Mouse (Mus musculus) heart, adult 2 months (tissue): Measurements from ENCODE around the gene Efemp2.
A peak's percentile ranks its signal among the peaks of the same experiment; 100 is the strongest.

Experiments
- CTCF ChIP-seq: fragments of 200-600 bp; IDR thresholded peaks from 2 replicates; pipeline ENCODE4 v1.8.1; 2022; ENCODE audit warnings: antibody characterized with exemption, mild to moderate bottlenecking, moderate library complexity
- EP300 ChIP-seq: fragments of 200-500 bp; IDR thresholded peaks from 2 replicates; pipeline ENCODE4 v1.6.1; 2011; ENCODE audit warnings: low read depth, low read length, control low read depth; ENCODE audit not compliant: insufficient read depth
- POLR2A ChIP-seq: fragments of 200-500 bp; IDR thresholded peaks from 2 replicates; pipeline ENCODE4 v1.6.1; 2011; ENCODE audit warnings: mild to moderate bottlenecking, low read depth, low read length, control low read depth; ENCODE audit not compliant: insufficient read depth

DNA sequence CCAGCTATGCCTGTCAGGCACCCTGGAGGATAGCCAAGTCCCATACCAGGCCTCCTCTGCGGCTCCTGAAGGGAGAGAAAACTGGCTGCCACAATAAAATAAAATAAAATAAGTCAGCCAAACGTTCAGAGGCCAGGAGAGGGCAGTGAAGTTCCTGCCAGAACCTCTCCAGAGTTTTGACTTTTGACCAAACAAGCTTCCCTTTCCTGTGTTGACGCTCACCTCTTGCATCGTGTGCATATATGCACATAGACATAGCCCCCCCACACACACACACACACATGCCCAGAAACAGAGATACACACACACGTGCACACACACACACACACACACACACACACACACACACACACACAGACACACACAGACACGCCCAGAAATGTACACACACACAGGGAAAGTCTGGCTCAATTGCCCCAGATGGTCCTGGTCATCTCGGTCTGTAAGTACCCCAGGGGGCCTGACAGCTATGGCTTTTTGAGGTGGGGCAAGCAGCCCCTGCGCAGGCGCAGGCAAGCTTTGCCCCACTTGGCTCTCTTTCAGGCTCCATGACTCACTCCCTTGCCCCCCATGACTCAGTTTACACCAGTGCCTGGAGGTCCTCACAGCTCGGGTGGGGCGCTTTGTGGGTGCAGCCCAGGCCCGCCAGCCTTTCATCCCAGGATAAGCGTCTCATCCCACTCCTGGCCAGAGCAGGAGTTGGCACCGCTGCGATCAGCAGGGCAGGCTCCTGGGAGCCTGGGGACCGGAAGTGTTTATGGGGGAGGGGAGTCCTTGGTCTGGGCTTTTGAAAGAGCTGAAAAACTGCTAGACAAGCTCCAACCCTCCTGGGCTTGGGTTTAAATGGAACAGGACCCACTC is 40.5 kb upstream of the Efemp2 start:
- TF ChIP-seq EP300 (peak; percentile 55; the same call in 1 of the 2 replicates), POLR2A (no peak), CTCF (peak; percentile 74)
